Comparison of ENCODE assay signal across 16 mouse cellular contexts in the genomic region with DNA sequence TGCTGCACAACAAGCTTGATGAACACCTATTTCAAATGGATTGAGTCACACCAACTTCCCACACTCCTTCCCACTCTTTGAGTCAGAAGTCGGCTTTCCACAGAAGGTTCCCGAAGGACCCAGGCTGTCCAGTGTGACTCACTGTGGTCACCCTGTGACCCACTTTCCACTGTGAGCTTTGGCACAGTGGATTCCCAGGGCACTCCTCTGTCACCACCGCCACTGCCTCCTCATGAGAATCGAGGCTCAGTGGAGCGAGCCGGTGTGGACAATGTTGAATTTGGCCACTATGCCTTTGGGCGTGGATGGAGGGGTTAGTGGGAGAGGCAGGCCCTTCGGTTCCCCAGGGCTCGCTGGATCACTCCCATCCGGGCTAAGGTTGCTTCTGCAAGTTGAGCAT. TPM values are rescaled to one million over a fixed set of nuclear protein-coding genes. Genes with fewer than 3 reads are reported as not detected.
A peak's percentile ranks its signal among the peaks of the same experiment; 100 is the strongest.
DNase-seq lines count a peak whose midpoint lies in the region; ATAC-seq and TF ChIP-seq lines count a peak whose summit lies in the region.
"Had no signal": no experiment of that assay in that cellular context is flagged by ENCODE, and none has a peak within 500 bp of the region (broad histone marks: within the 10 kb centered on the region; RNA-seq: fewer than 3 reads in every experiment).

No protein-coding gene starts in this region.

- DNase-seq in kidney, postnatal 10 days, result peak; percentile 10
- DNase-seq in kidney, postnatal 25 days, result no peak
- peak; percentile 93 for DNase-seq in adipocyte (ENCODE audit: low spot score)
- no peak for DNase-seq in embryonic facial prominence, embryonic 10.5 days (ENCODE audit: low spot score)
- peak; percentile 55 for DNase-seq in heart, postnatal 25 days (ENCODE audit: low spot score)
- no peak for DNase-seq in hindbrain, postnatal 0 days (ENCODE audit: low spot score)
- DNase-seq in testis, postnatal 10 days (ENCODE audit: low spot score), result no peak
- no peak for DNase-seq in T-cell, adult 2 months (ENCODE audit: low spot score)
- DNase-seq: cerebellum, postnatal 10 days; kidney, postnatal 4 days; liver had no signal

- H3K27me3 ChIP-seq in embryonic facial prominence, embryonic 10.5 days (replicated peaks; ENCODE audit: low read depth, poor library complexity, severe bottlenecking), result no peaks in the 10 kb centered on the region
- no peaks in the 10 kb centered on the region for H3K27me3 ChIP-seq in hindbrain, postnatal 0 days (ENCODE audit: insufficient read depth, low read length)
- H3K27me3 ChIP-seq: forebrain, embryonic 13.5 days; lung, embryonic 15.5 days had no signal

- H3K36me3 ChIP-seq in embryonic facial prominence, embryonic 10.5 days (replicated peaks), result no peaks in the 10 kb centered on the region
- no peaks in the 10 kb centered on the region for H3K36me3 ChIP-seq in hindbrain, postnatal 0 days (ENCODE audit: insufficient read depth, low read length)
- H3K36me3 ChIP-seq: lung, embryonic 15.5 days; midbrain, embryonic 10.5 days had no signal

- 0 out of 2 replicates have a peak overlapping the region, but pooled peaks have one; percentile 20 for H3K27ac ChIP-seq in embryonic facial prominence, embryonic 10.5 days (replicated peaks)
- H3K27ac ChIP-seq in hindbrain, postnatal 0 days, result no peak overlapping the region
- H3K27ac ChIP-seq: forebrain, embryonic 13.5 days; midbrain, embryonic 10.5 days had no signal

- no peak overlapping the region for H3K4me2 ChIP-seq in hindbrain, postnatal 0 days (ENCODE audit: low read depth, low read length)
- H3K4me2 ChIP-seq: forebrain, embryonic 13.5 days; lung, embryonic 15.5 days had no signal

- no peak for ATAC-seq in hindbrain, postnatal 0 days
- ATAC-seq: forebrain, embryonic 13.5 days; intestine, embryonic 16.5 days had no signal

- TF ChIP-seq CTCF in hindbrain, postnatal 0 days (IDR thresholded peaks at IDR 0.05; ENCODE audit: low read depth), result no peak

- WGBS in embryonic facial prominence, embryonic 10.5 days, result 91% methylated on average over 10 of the region's 10 CpGs
- 95% methylated on average over 10 of the region's 10 CpGs for WGBS in hindbrain, postnatal 0 days

- H3K4me3 ChIP-seq in embryonic facial prominence, embryonic 10.5 days, result no peak overlapping the region
- H3K4me3 ChIP-seq in hindbrain, postnatal 0 days (ENCODE audit: low read length), result no peak overlapping the region
- H3K4me3 ChIP-seq: forebrain, embryonic 13.5 days; lung, embryonic 15.5 days; midbrain, embryonic 10.5 days had no signal

- no peak overlapping the region for H3K9ac ChIP-seq in hindbrain, postnatal 0 days (replicated peaks; ENCODE audit: low read length)
- H3K9ac ChIP-seq: forebrain, embryonic 13.5 days; lung, embryonic 15.5 days had no signal

- H3K4me1 ChIP-seq in embryonic facial prominence, embryonic 10.5 days, result peaks cover 21% of the 10 kb centered on the region
- H3K4me1 ChIP-seq in hindbrain, postnatal 0 days (ENCODE audit: insufficient read depth, low read length), result no peaks in the 10 kb centered on the region
- H3K4me1 ChIP-seq: forebrain, embryonic 13.5 days; midbrain, embryonic 10.5 days had no signal

- H3K9me3 ChIP-seq in embryonic facial prominence, embryonic 10.5 days, result no peaks in the 10 kb centered on the region
- no peaks in the 10 kb centered on the region for H3K9me3 ChIP-seq in hindbrain, postnatal 0 days (ENCODE audit: low read length)
- H3K9me3 ChIP-seq: forebrain, embryonic 13.5 days; lung, embryonic 15.5 days; midbrain, embryonic 10.5 days had no signal

- intact Hi-C loops in heart, postnatal 25 days (cut with DNase I), result no loop called here

RNA-seq across cellular contexts. Expression of gene Col6a2, which starts 25.3 kb away (rescaled TPM):
- polyA plus RNA-seq in embryonic facial prominence, embryonic 10.5 days (2016; fragmentation: Nextera tagmentation; extraction: Ambion mirVana), result 6.5 and 11.8 TPM in 2 replicates
- total RNA-seq in heart, postnatal 25 days (2021), result 100 to 1,000 TPM in 1 of 2 experiments, 10 to 100 TPM in 1; 94.0 to 106 TPM
- total RNA-seq in hindbrain, postnatal 0 days (2014; rRNA removed), result 30.3 and 37.8 TPM in 2 replicates
- 20.3 and 22.2 TPM in 2 replicates for polyA plus RNA-seq in hindbrain, postnatal 0 days (2015; fragmentation: Nextera tagmentation; extraction: Ambion mirVana)
- total RNA-seq: CH12.LX had no signal

Comparison
In these comparisons a context has a peak if more than half of its experiments do, and no peak if none do; other contexts are left out.
1. DNase-seq: peak in kidney, postnatal 10 days (single experiment), adipocyte (single experiment) and heart, postnatal 25 days (single experiment); none in kidney, postnatal 25 days (0 of 2), embryonic facial prominence, embryonic 10.5 days (single experiment), hindbrain, postnatal 0 days (single experiment), testis, postnatal 10 days (single experiment) and T-cell, adult 2 months (single experiment).